Mouse (Mus musculus) erythroblast, embryonic 14.5 days (primary cell): ENCODE measurements around the gene Rgl1. TPM values are rescaled to one million over a fixed set of nuclear protein-coding genes. Genes with fewer than 3 reads are reported as not detected.
A peak's percentile ranks its signal among the peaks of the same experiment; 100 is the strongest.
"Not testable (repeated sequence)": the region's sequence is repeated elsewhere in the genome, so short reads cannot be mapped to it uniquely, and the experiment has no call there.

Experiments used
- H3K27me3 ChIP-seq: 2 replicates; pipeline ENCODE4 v1.6.1; 2012; ENCODE audit warnings: inconsistent platforms; ENCODE audit not compliant: control insufficient read depth
- H3K36me3 ChIP-seq: 2 replicates; pipeline ENCODE4 v1.6.1; 2012; ENCODE audit warnings: mild to moderate bottlenecking, inconsistent platforms; ENCODE audit not compliant: control insufficient read depth
- H3K4me1 ChIP-seq: 2 replicates; pipeline ENCODE4 v1.6.1; 2012; ENCODE audit warnings: inconsistent platforms; ENCODE audit not compliant: control insufficient read depth
- H3K4me3 ChIP-seq: replicated peaks from 2 replicates; pipeline ENCODE3; 2012; ENCODE audit warnings: moderate library complexity, mild to moderate bottlenecking, inconsistent platforms
- H3K9me3 ChIP-seq: 2 replicates; pipeline ENCODE4 v1.6.1; 2012; ENCODE audit warnings: low read length, inconsistent platforms, mixed read lengths; ENCODE audit not compliant: control insufficient read depth
- GATA1 ChIP-seq: IDR thresholded peaks from 2 replicates; pipeline ENCODE4 v1.6.1; 2012; ENCODE audit warnings: low read length, inconsistent platforms, mixed read lengths
- TAL1 ChIP-seq: IDR thresholded peaks from 3 replicates; pipeline ENCODE4 v1.6.1; 2012; ENCODE audit warnings: low read length, inconsistent platforms, mixed read lengths
- polyA plus RNA-seq: library from polyadenylated mRNA; stranded (reverse); fragments of >175 nt; gene quantifications from 2 replicates; pipeline ENCODE4 v1.2.3, GENCODE M21; 2012

Gene Rgl1
- polyA plus RNA-seq, 1 experiment = 0.03 TPM

GRCm38 (mm10) chr1:152790254-152790653 is 24.1 kb upstream of the Rgl1 start:
- TF ChIP-seq GATA1 (no peak), TAL1 (no peak)
- no peak overlapping the region for H3K4me3 ChIP-seq
- no peaks in the 10 kb centered on the region for H3K27me3 ChIP-seq
- no peaks in the 10 kb centered on the region; the same call in 1 of the 2 replicates for H3K4me1 ChIP-seq
- H3K36me3 ChIP-seq = no peaks in the 10 kb centered on the region
- no peaks in the 10 kb centered on the region for H3K9me3 ChIP-seq

DNA sequence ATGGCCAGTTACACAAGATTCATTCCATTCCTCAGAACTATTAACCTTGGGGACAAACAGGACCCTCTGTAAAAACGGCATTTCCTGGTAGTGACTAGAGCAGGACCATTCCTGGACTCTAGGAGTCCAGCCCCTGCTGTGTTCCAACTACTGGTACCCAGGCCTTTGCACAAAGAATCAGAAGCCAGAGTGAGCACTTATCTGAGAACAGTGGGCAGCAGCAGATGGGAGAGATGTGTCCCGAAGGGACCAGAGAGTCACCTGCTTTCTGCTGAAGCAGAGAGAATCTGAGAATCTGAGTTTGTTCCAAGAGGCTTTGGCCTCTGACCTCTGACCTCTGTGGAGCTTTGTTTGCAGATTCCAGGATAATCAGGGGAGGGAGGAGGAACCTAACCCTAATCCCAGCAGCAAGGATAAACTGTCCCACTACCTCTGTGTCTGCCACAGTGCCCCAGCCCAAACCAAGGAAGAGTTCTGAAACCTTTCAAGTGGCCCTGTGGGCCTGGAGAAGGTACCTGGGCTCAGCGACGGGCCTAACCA is 22.0 kb upstream of the Rgl1 start:
- Histone ChIP-seq H3K36me3 (no peaks in the 10 kb centered on the region), H3K4me1 (no peaks in the 10 kb centered on the region; the same call in 1 of the 2 replicates), H3K4me3 (no peak overlapping the region), H3K27me3 (no peaks in the 10 kb centered on the region), H3K9me3 (no peaks in the 10 kb centered on the region)
- TF ChIP-seq GATA1 (no peak), TAL1 (no peak)

- Histone ChIP-seq H3K4me3 (no peak overlapping the region), H3K4me1 (no peaks in the 10 kb centered on the region; the same call in 1 of the 2 replicates), H3K27me3 (no peaks in the 10 kb centered on the region), H3K36me3 (no peaks in the 10 kb centered on the region), H3K9me3 (no peaks in the 10 kb centered on the region)
- no peak for TF ChIP-seq GATA1
Measured at GRCm38 (mm10) chr1:152786953-152787352, 20.8 kb upstream of the Rgl1 start.

- H3K9me3 ChIP-seq, H3K36me3 ChIP-seq, H3K4me3 ChIP-seq, H3K27me3 ChIP-seq, H3K4me1 ChIP-seq: not testable (repeated sequence)
Measured at GRCm38 (mm10) chr1:152785446-152785845, 19.3 kb upstream of the Rgl1 start.

DNA sequence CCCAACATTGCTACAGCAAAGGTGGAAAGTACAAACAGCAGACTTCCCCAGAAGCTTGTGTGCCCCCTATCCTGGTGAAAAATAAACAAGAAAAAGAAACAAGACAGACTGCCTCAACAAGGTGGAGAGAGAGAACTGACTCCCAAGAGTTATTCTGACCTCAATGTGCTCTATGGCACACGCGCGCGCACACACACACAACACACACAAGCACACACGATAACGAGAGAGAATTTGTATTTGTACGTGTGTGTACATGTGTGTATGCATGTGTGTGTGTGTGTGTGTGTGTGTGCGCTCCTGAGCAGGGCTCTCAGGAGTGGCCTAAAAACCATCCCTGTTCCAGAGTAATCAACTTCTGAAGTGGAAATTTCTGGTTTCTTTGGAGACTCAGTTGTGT is 18.5 kb upstream of the Rgl1 start:
- Histone ChIP-seq H3K4me1 (no peaks in the 10 kb centered on the region), H3K9me3 (no peaks in the 10 kb centered on the region)
- no peak for TF ChIP-seq TAL1
- TF ChIP-seq GATA1 = no peak

DNA sequence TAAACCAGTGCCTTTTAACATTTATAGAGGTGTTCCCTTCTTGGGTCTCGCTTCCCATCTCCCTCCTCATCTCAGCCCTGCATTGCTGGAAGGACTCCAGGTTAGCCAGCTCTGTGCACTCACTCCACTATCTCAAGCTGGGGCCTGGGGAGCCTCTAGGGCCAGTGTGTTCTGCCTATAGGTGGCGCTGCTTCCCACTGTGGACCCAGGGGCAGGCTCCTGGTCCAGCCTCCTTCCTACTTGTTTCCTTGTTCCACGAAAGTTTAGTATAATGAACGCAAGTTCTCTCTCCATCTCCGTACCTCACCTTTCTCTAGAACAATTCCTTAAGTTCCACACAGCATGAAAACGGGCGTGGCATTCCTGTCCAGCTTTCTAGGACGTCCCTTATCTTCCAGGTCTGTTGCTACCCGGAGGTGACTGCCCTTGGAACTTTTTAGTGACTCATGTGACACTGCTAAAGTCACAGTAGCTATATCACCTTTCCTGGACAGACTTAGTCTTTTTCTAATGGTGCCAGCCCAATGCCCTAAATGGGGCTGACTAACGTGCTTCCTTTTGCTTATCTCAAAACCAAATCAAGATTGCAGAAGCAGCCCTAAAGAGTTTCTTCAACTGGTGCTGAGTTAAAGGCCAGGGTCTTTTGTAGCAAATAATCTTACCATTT is 13.1 kb upstream of the Rgl1 start:
- Histone ChIP-seq H3K4me3 (no peak overlapping the region), H3K4me1 (peaks cover 2% of the 10 kb centered on the region), H3K36me3 (peaks cover 28% of the 10 kb centered on the region), H3K27me3 (no peaks in the 10 kb centered on the region), H3K9me3 (no peaks in the 10 kb centered on the region)
- no peak for TF ChIP-seq GATA1
- TF ChIP-seq TAL1 = no peak

More for the DNA sequence above, 18.5 kb upstream of the Rgl1 start:
- Histone ChIP-seq H3K36me3 (no peaks in the 10 kb centered on the region), H3K27me3 (no peaks in the 10 kb centered on the region), H3K4me3 (no peak overlapping the region)

DNA sequence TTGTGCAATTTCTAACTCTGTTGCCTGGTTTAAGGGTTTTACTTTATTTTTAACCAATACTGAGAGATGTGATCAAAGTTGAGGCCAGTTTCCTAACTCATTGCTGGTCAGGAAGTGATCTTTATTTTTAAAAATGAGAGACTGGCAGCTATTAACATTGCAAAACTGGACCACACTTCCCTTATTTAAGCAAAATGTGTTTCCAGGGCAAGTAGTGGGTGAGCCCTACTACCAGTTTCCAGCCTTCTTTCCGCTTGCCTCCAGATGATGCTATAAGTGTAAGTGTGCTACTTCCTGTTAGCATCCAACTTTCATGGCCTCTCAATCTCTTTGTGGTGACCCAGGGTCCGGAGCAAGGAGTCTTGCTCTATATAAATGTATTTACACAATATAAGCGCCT is 8.4 kb upstream of the Rgl1 start:
- H3K4me3 ChIP-seq = not testable (repeated sequence)
- H3K36me3 ChIP-seq = peaks cover 73% of the 10 kb centered on the region

GRCm38 (mm10) chr1:152771016-152771415 is 4.9 kb upstream of the Rgl1 start:
- Histone ChIP-seq H3K36me3 (peaks cover 78% of the 10 kb centered on the region), H3K27me3 (peaks cover 7% of the 10 kb centered on the region), H3K4me3 (no peak overlapping the region), H3K9me3 (no peaks in the 10 kb centered on the region), H3K4me1 (peaks cover 15% of the 10 kb centered on the region)
- TF ChIP-seq GATA1 = no peak
- TF ChIP-seq TAL1 = no peak

More for the DNA sequence above, 8.4 kb upstream of the Rgl1 start:
- not testable (repeated sequence) for H3K27me3 ChIP-seq, H3K4me1 ChIP-seq, H3K9me3 ChIP-seq

DNA sequence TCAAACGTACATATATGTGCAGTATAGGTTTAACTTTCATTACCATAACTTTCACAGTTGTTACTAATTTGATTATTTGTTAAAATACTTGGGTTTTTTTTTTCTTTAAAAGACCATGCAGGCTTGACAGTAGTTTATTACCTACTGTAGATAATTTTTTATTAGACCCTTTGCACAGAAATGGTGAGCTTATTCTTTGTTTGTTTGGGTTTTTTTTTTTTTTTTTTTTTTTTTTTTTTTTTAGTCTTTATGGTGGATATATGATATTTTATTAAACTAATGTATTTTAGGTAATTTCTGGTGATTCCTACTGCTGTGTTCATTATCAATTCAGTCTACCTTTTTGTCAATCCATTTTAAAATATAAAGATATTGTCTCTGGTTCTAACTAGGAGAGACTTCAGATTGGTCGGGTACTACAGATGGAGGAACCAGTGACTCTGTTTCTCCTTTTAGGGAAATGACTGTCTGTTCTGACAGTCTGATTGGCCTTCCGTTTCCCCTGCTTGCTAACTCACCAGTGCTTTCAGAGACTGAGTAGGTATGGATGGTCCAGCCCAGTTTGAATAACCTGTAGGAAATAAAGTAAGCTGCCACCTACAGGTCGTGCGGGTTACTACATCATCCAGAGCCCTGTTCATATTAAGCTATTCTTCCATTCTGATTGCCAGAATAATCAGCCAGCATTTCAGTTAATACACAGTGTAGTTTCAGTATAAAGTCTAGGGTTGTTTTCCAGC is 1.8 kb upstream of the Rgl1 start:
- TF ChIP-seq TAL1 = no peak
- TF ChIP-seq GATA1 = no peak
- Histone ChIP-seq H3K36me3 (peaks cover 47% of the 10 kb centered on the region), H3K27me3 (peaks cover 37% of the 10 kb centered on the region), H3K9me3 (no peaks in the 10 kb centered on the region), H3K4me3 (peak overlapping the region; percentile 94), H3K4me1 (peaks cover 21% of the 10 kb centered on the region)
